9 mouse cellular contexts compared by ENCODE assay signal in the genomic region with DNA sequence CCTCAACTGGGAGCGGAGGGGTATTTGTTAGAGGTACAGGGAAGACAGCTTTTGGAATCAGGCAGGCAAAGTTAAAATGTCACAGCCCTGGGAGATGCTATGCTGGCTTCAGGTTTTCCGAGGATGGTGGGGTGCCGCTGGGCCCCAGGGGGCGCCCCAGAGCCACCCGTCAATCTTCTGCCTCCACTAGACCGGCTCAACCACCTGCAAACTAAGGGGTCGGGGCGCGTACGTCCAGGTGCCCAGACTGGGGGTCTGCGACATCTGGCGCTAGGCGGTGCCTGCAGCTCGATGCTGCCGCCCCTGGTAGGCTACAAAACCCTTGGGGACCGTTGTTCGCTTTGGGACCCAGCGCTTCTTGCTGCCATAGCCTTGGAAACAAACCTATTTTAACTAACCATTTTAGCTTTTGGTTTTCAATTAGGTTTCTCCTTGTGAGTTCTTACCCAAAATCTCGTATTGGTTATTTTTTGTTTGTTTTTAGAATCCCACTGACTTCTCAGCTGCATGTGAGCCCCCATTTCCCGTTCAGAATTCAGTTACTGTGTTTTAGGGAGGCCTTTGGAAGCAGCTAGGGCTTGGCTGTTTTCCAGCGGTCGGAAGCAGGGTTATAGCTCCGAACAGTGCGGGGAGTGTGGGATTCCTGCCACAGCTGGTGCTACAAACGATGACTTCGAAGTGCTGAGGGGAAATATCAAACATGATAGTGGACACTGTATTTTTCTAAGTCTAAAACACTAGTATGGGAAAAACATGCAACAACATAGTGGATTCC. TPM values are rescaled to one million over a fixed set of nuclear protein-coding genes. Genes with fewer than 3 reads are reported as not detected.
DNase-seq lines count a peak whose midpoint lies in the region; ATAC-seq and TF ChIP-seq lines count a peak whose summit lies in the region.
"Had no signal": no experiment of that assay in that cellular context is flagged by ENCODE, and none has a peak within 500 bp of the region (broad histone marks: within the 10 kb centered on the region; RNA-seq: fewer than 3 reads in every experiment).

No protein-coding gene starts in this region.

- peak; percentile 3; the same call in 1 of the 2 replicates for ATAC-seq in hindbrain, embryonic 12.5 days (ENCODE audit: low FRiP score)
- no peak for ATAC-seq in lung, embryonic 14.5 days (ENCODE audit: insufficient read depth)
- ATAC-seq: Patski had no signal

- peaks cover 23% of the 10 kb centered on the region for H3K4me1 ChIP-seq in hindbrain, embryonic 12.5 days
- peaks cover 2% of the 10 kb centered on the region; the same call in 1 of the 2 replicates for H3K4me1 ChIP-seq in lung, embryonic 14.5 days (ENCODE audit: insufficient read depth)

- H3K27me3 ChIP-seq in hindbrain, embryonic 12.5 days: no peaks in the 10 kb centered on the region
- no peaks in the 10 kb centered on the region for H3K27me3 ChIP-seq in lung, embryonic 14.5 days (ENCODE audit: insufficient read depth, low read length)
- H3K27me3 ChIP-seq: Patski had no signal

- TF ChIP-seq CTCF in lung, embryonic 14.5 days (IDR thresholded peaks at IDR 0.05; ENCODE audit: low read depth): peak; percentile 66

- no peaks in the 10 kb centered on the region for H3K9me3 ChIP-seq in hindbrain, embryonic 12.5 days (replicated peaks)
- no peaks in the 10 kb centered on the region for H3K9me3 ChIP-seq in lung, embryonic 14.5 days (ENCODE audit: low read depth, low read length)

- 9% methylated on average over 26 of the region's 26 CpGs for WGBS in hindbrain, embryonic 12.5 days
- WGBS in lung, embryonic 14.5 days: 2% methylated on average over 26 of the region's 26 CpGs

- peak overlapping the region; percentile 97 for H3K27ac ChIP-seq in hindbrain, embryonic 12.5 days
- no peak overlapping the region for H3K27ac ChIP-seq in lung, embryonic 14.5 days (ENCODE audit: low read depth)

- H3K36me3 ChIP-seq in hindbrain, embryonic 12.5 days: no peaks in the 10 kb centered on the region
- no peaks in the 10 kb centered on the region for H3K36me3 ChIP-seq in lung, embryonic 14.5 days (ENCODE audit: insufficient read depth)

- peak; percentile 51 for DNase-seq in R1 (ENCODE audit: low read depth, low spot score)
- DNase-seq in cerebellum, postnatal 36 days: peak; percentile 80 to 82
- DNase-seq in gastrocnemius, adult 18-20 months (ENCODE audit: low spot score): peak; percentile 67
- DNase-seq in layer of hippocampus, postnatal 10 days (ENCODE audit: low spot score in 2 of 2): peak; percentile 79 to 85
- peak; percentile 83 for DNase-seq in lung, embryonic 14.5 days
- DNase-seq in retina, postnatal 1 day: peak; percentile 80
- no peak for DNase-seq in T-cell, adult 2 months (ENCODE audit: low spot score)

- H3K4me2 ChIP-seq in hindbrain, embryonic 12.5 days (replicated peaks): peak overlapping the region; percentile 89
- H3K4me2 ChIP-seq in lung, embryonic 14.5 days: peak overlapping the region; percentile 98

- peak overlapping the region; percentile 87 for H3K9ac ChIP-seq in hindbrain, embryonic 12.5 days
- peak overlapping the region; percentile 91; the same call in 1 of the 2 replicates for H3K9ac ChIP-seq in lung, embryonic 14.5 days

- peak overlapping the region; percentile 77 for H3K4me3 ChIP-seq in hindbrain, embryonic 12.5 days
- peak overlapping the region; percentile 75 for H3K4me3 ChIP-seq in lung, embryonic 14.5 days (ENCODE audit: low read depth, low read length)

RNA-seq across cellular contexts. Expression of a gene that starts 3.2 kb away (rescaled TPM):
- total RNA-seq in gastrocnemius, adult 18-20 months (2021): 10 to 100 TPM; 18.4 to 21.3 TPM
- polyA plus RNA-seq in hindbrain, embryonic 12.5 days (2016; fragmentation: Nextera tagmentation; extraction: Ambion mirVana): 55.8 and 63.4 TPM in 2 replicates
- 100 to 1,000 TPM; 159 to 164 TPM for total RNA-seq in layer of hippocampus, postnatal 10 days (2021)
- polyA plus RNA-seq in lung, embryonic 14.5 days (2014; fragmentation: Nextera tagmentation; extraction: Ambion mirVana): 37.0 and 43.2 TPM in 2 replicates

Comparison
In these comparisons a context has a peak if more than half of its experiments do, and no peak if none do; other contexts are left out.
1. RNA of a gene that starts 3.2 kb away (total RNA-seq): 159 to 164 TPM in layer of hippocampus, postnatal 10 days; 18.4 to 21.3 TPM in gastrocnemius, adult 18-20 months; every median in the first group is over 4 times any median in the second.